Mouse (Mus musculus): ENCODE results near the gene 9830107B12Rik.
"Not testable (repeated sequence)": the region's sequence is repeated elsewhere in the genome, so short reads cannot be mapped to it uniquely, and the experiment has no call there.

The 9830107B12Rik gene

DNA sequence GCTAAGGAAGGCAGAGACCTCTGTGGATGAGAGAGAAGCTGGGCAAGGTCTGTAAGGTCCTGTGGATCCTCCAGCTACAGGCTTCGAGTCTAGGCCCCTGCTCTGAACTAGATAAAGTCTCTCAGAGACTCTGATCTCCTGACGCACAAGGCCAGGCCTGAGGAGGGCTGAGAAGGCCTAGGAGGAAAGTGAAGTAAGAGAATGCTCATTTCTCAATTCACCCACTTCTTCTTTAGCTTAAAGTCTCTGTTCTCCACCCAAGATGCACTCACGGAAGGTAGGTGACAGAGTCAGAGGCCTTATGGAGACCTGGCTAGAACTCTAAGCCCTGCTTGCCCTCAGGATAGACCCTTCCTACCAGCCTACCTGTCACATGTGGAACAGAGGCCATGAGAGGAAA is at the start of gene 9830107B12Rik:
Gene 9830107B12Rik (minus strand): TSS at position 149 of the 400 bp plus-strand sequence.
- no peak for DNase-seq (ENCODE audit: low read depth)

DNA sequence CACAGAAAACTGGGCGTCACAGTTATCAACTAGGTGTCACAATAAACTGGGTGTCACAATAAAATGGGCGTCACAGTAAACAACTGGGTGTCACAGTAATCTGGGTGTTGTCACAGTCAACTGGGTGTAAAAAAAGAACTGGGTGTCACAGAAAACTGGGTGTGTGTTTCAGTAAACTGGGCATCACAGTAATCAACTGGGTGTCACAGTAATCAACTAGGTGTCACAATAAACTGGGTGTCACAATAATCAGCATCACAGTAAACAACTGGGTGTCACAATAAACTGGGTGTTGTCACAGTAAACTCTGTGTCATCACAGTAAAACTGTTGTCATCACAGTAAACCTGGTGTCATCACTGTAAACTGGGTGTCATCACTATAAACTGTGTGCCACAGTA is 46.3 kb upstream of the 9830107B12Rik start:
- no peak for DNase-seq (ENCODE audit: low read depth)

DNA sequence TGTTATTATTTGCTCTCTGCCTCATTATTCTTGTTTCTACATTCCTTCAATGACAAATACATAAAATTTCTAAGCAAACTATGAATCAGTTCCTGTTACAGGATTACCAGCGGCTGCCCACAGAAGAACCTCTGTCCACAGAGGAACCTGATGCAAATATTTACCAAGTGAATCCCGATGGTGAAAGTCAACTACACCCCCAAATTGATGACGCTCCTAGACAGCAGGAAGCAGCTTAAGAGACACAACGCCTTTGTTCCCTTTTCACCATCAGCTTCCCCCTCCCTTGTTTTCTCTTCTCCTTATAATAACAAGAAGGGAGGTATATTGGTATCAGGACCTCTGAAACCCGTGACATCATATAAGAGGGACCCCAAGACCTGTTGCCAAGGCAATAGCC is 39.2 kb upstream of the 9830107B12Rik start:
- no peak for DNase-seq (ENCODE audit: low read depth)

DNA sequence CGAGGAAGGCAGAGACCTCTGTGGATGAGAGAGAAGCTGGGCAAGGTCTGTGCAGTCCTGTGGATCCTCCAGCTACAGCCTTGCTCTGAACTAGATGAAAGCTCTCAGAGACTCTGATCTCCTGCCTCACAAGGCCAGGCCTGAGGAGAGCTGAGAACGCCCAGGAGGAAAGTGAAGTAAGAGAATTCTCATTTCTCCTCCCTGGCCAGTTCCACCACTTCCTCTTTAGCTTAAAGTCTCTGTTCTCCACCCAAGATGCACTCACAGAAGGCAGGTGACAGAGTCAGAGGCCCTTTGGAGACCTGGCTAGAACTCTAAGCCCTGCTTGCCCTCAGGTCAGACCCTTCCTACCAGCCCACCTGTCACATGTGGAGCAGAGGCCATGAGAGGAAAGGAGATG is 21.0 kb upstream of the 9830107B12Rik start, which contains the start of gene A530064D06Rik:
Gene A530064D06Rik (minus strand): TSS at position 173 of the 400 bp plus-strand sequence.
- not testable (repeated sequence) for DNase-seq (ENCODE audit: low read depth)

DNA sequence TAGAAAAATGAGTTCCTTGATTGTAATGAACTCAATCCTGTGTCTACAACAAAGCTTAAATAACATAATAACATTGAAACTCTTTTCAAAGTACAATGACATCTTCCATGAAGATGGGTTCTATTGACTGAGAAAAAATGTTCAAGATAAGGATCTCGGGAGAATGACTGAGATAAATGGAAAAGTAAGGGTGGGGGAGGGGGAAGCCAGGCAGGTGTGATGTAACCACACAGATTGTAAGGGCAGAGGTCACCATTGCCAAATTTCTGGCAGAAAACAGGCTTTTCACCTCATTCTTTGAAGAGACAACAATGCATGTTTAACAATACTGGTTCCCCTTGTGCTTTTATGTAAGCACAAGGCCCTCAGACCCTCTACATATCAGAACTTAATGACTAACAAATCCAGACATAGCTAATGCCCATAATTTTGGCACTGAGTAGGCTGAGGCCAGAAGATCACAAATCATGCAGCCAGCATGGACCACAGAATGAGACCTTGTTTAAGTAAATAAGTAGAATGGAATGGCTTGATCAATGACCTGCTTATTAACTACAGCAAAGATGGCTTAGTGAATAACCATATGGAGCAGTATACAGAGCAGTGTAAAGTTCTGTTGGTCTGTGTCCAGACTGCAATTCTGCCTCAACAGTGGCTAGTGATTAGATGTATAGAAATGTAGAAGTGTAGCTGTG is 11.5 kb upstream of the 9830107B12Rik start:
- no peak for DNase-seq (ENCODE audit: low read depth)

DNA sequence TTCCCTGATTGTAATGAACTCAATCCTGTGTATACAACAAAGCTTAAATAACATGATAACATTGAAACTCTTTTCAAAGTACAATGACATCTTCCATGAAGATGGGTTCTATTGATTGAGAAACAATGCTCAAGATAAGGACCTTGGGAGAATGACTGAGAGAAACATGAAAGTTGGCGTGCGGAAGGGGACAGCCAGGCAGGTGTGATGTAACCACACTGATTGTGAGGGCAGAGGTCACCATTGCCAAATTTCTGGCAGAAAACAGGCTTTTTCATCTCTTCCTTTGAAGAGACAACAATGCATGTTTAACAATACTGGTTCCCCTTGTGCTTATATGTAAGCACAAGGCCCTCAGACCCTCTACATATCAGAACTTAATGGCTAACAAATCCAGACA is 13.3 kb downstream of the 9830107B12Rik start:
- DNase-seq (ENCODE audit: low read depth): no peak

DNA sequence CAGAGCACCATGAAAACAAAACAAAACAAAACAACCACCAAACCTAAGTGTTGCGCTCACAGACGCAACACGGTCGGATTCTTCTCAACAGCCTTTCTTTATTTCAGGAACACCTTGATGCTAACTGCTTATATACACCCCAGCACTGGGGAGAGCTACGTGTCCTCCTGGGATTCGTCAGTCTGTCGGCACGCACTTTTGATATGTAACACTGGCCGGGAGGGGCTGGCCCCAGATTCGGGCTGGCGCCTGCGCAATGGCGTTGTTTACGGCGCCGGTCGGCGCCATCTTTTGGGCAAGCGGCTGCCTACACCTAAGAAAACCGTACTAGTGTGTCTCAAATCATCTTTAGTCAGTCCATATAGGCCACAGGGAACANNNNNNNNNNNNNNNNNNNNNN is 25.6 kb downstream of the 9830107B12Rik start:
- no peak for DNase-seq (ENCODE audit: low read depth)

DNA sequence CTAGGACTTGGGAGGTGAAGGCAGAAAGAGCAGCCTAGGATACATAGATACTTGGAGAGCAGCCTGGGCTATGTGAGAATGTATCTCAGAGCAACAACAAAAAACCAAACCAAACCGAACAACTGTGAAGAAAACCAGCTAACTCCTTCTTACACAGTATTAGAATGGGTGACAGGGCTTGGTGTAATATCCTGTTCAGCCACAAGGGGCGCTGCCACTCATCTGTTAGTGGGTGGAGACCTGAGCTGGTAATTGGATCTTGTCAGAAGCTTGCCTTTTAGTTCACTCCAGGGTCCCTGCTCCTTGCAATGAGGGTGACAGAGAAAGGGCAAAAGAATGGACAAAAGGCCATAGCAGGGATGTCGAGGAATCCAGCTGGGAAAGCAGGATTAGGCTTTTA is 26.4 kb downstream of the 9830107B12Rik start:
- peak; percentile 36 for DNase-seq (ENCODE audit: low read depth)

DNA sequence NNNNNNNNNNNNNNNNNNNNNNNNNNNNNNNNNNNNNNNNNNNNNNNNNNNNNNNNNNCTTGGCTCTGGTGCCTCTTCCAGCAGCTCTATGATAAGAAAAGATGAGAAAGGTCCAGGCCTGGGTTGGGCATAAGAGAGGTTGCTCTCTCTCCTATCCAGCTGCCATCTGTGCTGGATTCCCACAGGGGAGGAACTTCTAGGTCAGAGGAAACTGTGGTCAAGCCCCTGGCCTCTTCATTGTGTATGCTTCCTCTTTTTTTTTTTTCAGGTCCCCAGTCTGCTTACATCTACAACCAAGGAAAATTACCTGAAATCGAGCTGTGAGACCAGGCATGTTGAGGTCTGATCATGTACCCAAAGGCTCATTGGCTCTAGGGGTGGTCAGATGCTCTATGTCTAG is 27.5 kb downstream of the 9830107B12Rik start:
- no peak for DNase-seq (ENCODE audit: low read depth)

DNA sequence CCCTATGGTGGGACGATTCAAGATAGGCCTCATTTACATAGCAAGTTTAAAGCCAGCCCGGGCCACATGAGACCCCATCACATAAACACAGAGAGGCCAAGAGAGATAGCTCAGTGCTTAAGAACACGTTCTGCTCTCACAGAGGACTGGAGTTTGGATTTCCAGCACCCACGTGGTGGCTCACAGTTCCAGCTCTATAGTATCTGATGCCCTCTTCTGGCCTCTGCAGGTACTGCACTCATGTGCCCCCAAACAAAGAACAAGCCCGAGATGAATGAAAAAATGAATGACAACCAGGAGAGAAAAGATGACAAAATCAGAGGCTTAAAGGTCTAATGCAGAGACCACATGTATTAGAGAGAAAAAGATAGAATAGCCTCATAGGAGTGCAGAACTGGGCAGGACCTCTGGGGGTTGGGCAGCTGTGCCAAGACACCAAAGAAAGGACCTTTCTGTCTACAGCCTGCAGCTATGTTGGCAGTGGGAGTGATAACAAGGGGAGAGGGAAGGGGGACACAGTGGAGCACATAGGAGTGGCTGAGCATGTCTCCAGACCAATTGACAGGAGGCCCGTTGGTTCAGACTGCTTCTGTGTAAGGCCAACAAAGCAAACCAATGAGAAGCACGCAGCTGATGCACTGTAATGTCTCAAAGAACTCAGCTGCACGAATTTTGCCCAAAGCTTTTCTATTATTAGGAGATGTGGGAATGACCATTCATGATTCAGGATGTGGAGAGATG is 35.4 kb downstream of the 9830107B12Rik start:
- no peak for DNase-seq (ENCODE audit: low read depth)

DNA sequence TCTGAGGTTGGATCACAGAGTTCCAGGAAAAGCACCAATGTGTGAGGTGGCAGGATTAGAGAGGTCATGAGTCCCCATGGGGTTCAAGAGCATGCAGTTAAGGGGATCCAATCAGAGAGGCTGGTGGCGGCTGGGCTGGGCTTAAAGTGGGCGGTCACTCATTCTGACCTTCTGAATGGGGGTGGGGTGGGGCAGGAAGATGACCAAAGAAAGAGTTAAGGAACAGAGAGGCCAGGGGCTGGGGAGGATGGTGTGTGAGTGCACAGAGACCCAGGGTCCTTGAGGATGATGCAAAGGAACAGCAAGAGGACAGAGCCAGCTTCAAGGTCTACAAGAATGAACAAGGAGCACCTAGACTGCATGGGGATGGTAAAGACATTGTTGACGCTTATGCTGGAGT is 37.5 kb downstream of the 9830107B12Rik start:
- DNase-seq (ENCODE audit: low read depth): no peak

DNA sequence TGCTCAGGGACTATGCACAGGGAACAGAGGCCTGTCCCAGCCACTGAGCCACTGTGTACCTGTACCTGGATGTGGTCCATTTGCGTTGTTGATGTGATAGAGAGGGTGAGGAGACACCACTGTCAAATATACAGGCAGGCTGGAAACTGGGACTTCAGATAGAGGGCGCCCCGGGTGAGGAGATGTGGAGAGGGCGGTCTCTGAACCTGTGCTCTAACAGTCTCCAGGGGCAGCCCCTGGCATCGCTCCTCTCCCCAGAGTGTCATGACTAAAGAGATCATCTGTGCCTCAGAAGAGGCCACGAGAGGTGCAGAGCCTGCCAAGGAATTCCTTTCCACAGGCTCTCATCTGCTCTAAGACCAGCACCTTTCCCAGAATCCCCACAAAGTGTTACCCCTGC is 38.2 kb downstream of the 9830107B12Rik start:
- DNase-seq (ENCODE audit: low read depth): no peak

DNA sequence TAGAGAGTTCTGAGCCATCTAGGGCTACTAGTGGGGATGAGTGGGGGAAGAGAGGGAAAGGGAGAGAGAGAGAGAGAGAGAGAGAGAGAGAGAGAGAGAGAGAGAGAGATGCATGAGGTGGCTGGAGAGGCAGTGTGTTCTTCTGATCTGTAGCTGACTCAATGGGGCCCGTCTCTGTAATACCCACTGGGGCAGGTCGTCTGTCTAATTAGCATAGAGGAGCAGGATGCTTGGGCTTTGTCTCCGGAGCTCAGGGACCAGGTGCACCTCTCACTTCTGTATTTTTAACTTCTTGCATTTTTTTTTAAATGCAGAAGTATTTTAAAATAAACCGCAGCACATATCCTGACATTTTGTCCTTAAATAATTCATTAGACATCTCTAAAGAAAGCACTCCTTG is 38.7 kb downstream of the 9830107B12Rik start:
- no peak for DNase-seq (ENCODE audit: low read depth)

DNA sequence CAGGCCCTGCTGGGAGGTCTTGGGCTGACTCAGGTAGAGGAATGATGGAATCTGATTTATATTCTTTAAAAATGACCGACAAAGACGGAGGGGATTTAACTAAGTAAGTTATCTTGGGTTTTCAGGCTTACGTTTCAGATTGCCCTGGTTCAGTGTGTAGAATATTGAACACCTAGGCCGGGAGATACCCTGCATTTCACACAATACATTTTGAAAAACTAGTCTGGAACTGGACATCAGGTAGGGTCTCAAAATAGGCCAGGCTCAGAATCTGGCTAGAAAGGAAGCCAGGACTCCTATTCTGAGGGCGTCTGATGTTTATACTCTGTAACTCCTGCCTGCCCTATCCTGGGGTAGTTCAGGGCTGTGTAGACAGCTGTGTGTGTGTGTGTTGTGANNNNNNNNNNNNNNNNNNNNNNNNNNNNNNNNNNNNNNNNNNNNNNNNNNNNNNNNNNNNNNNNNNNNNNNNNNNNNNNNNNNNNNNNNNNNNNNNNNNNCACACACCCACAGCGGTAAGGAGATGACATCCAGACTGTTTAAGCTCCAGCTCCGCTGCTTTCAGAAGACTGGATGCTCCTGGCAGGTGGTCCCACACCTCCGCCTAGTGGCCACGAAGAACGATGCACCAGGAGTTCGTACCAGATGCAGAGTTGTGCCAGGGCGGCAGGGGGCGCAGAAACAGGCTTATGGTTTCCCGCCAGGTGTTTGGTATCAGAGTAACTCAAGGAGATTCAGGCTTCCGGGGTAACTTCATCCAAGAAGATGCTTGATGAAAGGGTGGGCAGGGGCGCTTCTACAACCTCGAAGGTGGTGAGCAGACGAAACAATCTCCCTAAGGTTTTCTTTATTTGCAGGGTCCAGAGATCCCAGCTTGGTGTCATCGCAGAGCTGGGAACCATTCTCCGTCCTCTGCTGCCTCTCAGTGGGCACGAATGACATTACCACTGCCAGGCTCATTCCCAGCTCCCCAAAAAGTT is 45.3 kb downstream of the 9830107B12Rik start:
- DNase-seq (ENCODE audit: low read depth): peak; percentile 60

DNA sequence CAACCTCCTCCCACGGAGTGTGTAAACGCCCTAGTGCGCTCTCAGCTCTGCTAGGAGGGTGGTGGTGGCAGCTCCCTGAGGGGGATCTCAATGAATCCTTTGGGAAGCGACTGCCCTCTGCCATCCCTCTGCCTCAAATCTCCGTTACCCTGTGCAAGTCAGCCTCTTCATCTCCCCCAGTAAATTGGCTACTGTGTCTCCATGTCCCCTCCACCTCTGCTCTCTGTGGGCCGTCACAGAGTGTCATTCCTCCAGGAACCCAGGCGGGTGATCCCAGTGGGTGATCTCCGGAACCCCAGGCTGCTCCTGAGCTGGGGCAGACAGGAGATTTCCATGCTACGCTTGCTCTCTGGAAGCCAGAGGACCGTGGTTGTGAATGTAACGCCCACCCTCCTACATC is 46.8 kb downstream of the 9830107B12Rik start:
- DNase-seq (ENCODE audit: low read depth): no peak

DNA sequence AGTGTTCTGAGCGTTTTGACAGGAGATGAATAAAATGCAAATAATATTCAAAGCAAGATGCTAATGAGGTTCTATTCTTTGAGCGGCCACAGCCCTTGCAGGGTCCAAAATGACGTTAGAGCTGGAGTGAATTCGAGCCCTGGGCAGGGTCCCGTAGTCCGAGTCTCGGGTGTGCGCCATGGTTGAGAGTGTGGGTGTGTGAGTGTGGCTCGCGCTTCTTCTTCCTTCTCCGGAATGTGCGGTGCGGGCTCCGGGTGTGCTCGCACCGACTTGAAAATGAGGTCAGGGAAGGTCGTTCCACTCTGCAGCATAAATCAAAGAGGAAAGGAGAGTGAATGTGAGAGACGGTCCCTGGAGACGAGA is 47.6 kb downstream of the 9830107B12Rik start:
- DNase-seq (ENCODE audit: low read depth): no peak

DNA sequence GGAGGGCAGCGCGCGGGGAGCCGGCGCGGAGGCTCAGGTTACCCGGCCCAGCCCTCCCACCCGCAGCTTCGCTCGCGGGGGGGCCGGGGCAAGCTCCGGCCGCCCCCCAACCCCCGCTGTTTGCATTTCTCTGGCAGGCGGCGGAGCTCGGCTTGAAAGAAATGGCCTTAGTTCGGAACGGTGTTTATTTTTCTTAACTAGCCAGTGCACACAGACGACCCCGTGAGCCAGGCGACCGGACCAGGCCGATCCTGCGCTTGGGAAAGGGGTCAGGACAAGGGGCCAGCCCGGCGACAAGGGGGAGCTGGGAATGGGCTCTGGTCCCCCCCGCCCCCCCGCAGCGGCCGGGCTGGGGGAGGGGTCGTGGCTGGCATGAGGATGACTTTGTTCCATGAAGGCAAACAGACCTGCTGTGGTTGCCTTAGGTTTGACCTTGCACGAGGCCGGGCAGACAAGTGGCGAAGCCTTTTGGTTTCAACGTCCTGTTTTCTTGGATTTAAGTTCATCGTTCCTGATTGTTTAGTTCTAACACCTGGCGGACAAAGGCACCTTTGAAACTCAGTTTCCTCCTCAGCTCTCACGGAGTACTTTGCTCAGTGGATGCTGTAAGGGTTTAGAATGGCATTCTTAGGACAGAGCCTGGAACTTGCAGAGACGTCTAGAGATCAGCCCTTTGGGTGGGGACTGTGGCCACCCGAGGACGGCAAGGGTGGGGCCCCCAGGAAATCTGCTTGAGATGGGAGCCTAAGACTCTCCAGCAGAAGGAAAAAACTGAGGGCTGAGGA is 48.1 kb downstream of the 9830107B12Rik start:
- DNase-seq (ENCODE audit: low read depth): no peak

DNA sequence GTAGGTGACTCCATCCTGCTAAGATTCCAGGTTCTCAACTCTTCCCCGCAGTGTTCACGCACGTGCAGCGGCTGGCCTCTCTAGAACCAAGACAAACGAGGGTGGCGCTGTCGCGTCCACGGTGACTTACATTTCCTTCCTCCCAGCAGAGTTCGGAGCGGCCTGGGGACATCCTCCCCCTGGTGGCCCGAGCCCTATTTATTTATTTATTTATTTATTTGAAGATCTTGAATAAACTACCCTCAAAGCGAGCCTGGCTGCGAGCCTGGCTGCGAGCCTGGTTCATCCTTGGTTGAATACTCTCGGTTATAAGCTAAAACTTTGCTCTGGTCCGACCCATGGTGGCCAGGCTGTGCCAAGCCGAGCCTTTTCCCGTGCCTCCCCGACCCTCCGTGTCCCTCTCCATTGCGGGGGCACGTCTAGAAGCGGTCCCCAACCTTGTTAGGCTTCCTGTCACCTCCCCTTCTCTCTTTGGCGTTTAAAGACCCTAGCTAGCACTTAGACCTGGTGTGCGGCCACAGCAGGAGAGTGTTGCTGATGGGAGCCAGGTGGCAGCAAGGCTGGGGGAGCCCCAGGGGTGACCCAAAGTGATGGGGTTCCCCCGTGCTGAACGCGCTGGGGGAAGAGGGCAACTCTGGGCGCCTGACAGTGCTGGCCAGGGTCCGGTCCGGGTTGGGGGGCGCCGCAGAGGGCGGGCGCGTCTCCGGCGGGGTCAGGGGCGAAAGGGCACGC is 48.9 kb downstream of the 9830107B12Rik start:
- DNase-seq (ENCODE audit: low read depth): no peak

DNA sequence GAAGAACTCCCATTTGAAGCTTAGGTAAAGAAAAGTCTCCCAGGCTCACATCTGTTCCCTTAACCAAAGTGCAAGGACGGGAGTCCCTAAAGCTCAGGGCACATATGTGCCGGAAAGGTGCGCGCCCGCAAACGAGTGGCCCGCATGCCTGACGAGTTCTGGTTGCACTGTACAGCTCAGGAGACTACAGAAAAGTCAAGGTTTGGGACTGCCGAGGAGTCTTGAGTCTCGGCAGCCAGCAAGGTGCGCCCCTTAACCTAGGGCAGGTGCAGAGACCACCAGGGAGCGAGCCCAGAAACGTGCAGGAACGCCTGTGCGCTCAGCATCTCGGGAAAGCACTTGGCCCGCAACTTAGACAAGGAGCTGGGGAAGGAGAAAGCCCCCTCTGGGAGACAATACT is 49.7 kb downstream of the 9830107B12Rik start:
- no peak for DNase-seq (ENCODE audit: low read depth)

DNA sequence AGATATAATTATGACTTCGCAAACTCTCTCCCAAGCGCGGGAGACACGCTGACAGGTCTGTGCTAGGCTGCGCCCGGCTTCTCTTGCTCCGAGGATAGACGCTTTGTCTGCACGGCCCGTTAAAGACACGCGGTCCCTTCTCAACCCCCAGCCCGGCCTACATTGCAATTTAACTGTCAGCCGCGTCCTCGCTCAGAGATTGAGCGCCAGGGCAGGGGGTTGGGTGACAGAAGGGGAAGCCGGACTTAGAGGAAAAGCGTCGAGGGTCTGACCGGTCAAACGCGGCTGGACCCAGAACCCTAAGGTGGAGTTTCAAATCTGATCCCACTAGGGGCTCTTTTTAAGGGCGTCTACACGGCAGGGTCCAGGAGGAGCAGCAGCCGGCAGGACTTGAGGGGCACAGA is 50.3 kb downstream of the 9830107B12Rik start:
- DNase-seq (ENCODE audit: low read depth): no peak

Measured in fibroblast of lung, adult 2 months (primary cell).